Mouse (Mus musculus): Measurements from ENCODE around the gene Bnip1.

The Bnip1 gene

GRCm38 (mm10) chr17:26780750-26781571, at the start of gene Bnip1:
Bnip1 (plus strand) TSS chr17:26781066.
- DNase-seq (ENCODE audit: low spot score): peak; percentile 75

DNA sequence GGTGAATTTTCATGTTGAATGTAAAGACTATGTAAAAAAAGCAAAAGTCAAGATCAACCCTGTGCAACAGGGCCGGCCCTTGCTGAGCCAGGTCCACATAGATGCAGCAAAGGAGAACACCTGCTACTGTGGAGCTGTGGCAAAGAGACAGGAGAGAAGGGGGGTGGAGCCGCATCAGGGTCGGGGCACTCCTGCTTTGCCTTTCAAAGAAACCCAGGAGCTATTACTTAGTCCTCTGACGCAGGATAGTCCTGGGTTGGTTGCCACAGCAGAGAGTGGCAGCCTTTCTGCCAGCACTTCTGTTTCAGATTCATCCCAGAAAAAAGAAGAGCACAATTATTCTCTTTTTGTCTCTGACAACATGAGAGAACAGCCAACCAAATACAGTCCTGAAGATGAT, 38.3 kb upstream of the Bnip1 start:
- no peak for DNase-seq (ENCODE audit: low spot score)

DNA sequence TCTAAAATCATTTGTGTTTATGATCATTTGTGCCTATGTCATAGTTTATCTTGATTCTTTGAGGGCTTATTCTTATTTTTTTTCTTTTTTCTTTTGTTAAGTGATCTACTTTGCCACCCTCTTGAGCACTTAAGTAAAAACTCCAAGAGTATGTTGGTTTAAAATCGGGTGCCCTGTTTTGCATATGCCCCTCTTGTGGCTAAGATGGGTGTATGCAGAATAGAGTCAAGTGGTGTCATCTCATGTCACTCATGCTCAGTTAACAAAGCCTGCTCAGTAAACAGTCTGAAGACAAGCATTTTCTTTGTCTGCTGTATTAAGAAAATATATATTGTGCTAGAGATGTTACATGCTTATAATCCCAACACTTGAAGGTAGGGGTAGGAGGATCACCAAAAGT, 37.6 kb upstream of the Bnip1 start:
- no peak for DNase-seq (ENCODE audit: low spot score)

GRCm38 (mm10) chr17:26749975-26750374, 30.9 kb upstream of the Bnip1 start:
- DNase-seq (ENCODE audit: low spot score): no peak

- DNase-seq (ENCODE audit: low spot score): no peak
Measured at GRCm38 (mm10) chr17:26752297-26752696, 28.6 kb upstream of the Bnip1 start.

GRCm38 (mm10) chr17:26753476-26753875, 27.4 kb upstream of the Bnip1 start:
- peak; percentile 18 for DNase-seq (ENCODE audit: low spot score)

DNA sequence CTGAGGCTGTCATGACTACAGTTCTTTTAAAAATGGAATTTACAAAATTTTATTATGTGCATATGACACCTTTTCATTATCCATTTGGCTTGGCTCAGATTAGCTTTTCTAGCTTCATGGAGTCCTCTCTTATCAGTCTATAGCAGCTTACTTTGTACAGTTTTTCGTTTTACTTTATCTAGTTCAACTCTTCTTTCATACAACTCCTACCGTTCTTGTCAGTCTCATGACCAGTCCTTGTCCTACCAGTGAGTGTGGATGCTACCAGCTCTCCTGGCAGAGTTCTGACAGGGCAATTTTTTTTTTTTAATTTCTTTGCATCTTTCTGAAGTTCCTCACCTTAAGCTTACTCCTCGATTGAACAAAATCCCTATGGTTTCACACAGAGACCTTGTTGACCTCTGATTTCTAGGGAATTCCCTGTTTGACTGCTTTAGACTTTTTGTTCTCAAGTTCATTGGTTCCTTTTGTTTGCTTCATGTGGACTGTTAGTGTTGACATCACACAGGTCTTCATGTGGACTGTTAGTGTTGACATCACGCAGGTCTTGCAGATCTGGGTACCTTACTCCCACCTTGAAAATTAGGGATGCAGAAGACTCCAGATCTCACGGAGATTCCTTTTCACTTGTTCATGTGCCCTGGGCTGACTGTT, 13.6 kb upstream of the Bnip1 start:
- DNase-seq (ENCODE audit: low spot score): no peak

DNA sequence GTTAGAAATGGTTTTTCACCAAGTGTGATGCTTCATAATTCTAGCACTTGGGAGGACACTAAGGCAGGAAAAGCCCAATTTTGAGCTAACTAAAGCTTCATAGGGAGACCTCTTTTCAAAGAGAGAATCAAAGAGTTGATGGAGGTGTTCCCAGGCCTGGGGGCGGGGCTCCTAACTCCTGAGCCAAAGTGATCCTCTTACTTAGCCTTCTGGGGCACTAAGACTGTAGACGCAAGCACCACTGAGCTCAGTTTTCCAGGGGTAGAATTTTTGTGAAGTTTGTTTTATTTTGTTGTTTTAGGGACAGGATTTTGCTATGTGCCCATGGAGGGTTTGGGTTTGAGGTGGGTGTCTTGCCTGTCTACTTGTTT, 13.1 kb upstream of the Bnip1 start:
- DNase-seq (ENCODE audit: low spot score): no peak

GRCm38 (mm10) chr17:26776211-26776610, 4.7 kb upstream of the Bnip1 start:
- no peak for DNase-seq (ENCODE audit: low spot score)

DNA sequence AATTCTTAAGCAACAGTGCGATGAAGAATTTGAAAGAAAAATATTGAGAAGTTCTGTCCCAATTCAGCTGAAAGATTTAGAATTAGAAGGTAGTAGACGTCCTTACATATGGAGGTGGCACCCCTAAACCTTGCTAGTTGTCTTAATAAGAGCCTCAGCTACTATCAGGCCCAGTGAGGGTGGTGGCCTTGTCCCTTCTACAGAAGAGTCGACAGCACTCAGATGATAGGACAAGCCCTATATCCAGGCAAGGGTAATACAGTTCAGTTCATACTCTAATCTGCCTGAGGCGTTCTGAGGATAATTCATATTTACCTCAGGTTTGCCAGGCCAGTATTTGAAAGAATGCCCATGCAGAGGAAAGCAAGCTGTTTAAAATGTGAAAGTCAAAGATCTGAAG, 2.9 kb upstream of the Bnip1 start:
- DNase-seq (ENCODE audit: low spot score): no peak

GRCm38 (mm10) chr17:26778430-26779100, 2.3 kb upstream of the Bnip1 start:
- no peak for DNase-seq (ENCODE audit: low spot score)

GRCm38 (mm10) chr17:26779471-26779870, 1.4 kb upstream of the Bnip1 start:
- DNase-seq (ENCODE audit: low spot score): no peak

DNA sequence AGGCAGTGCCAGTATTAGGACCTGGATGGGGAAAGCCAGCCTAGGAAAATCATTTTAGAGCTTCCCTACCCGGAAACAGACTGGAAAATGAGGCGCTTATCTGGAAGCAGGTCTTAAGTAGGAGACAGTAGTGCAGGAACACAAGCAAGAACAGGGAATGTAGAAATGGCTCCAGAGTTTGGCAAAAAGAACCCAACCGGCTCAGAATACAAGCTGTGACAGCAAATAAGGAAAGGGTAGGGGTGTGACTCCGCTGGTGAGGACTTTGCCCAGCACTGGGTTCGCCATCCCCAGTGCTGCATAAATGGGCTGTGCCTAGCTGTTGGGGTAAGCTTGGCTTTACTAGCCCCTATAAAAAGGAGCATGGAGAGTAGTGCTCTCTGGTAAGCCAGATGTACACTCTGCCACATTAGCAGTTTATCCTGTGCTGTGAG, 761 bp downstream of the Bnip1 start:
- DNase-seq (ENCODE audit: low spot score): no peak

- no peak for DNase-seq (ENCODE audit: low spot score)
Measured at GRCm38 (mm10) chr17:26784525-26784924, 3.7 kb downstream of the Bnip1 start.

GRCm38 (mm10) chr17:26786586-26786985, 5.7 kb downstream of the Bnip1 start:
- no peak for DNase-seq (ENCODE audit: low spot score)

DNA sequence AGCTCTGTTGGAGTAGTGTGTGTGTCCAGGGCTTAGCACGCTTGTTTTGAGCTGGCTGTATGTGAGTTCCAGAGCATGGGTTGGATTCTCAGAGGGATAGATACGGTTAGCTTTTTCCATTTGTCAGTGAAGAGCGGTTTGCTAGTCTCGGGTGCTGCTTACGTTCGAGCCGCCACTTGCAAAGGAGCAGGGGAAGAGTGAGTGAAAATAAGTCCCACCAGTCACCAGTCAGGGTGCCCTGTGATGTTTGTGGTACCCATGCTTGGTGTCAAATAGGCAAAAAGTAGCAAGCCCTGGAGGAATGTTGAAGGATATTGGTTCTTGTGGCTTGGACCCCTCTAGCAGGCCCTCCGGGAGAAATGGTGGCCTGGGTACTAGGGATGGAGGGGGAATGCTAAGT, 8.1 kb downstream of the Bnip1 start:
- DNase-seq (ENCODE audit: low spot score): no peak

GRCm38 (mm10) chr17:26789460-26790268, 8.8 kb downstream of the Bnip1 start:
- DNase-seq (ENCODE audit: low spot score): no peak

- no peak for DNase-seq (ENCODE audit: low spot score)
Measured at GRCm38 (mm10) chr17:26790269-26791214, 9.7 kb downstream of the Bnip1 start.

DNA sequence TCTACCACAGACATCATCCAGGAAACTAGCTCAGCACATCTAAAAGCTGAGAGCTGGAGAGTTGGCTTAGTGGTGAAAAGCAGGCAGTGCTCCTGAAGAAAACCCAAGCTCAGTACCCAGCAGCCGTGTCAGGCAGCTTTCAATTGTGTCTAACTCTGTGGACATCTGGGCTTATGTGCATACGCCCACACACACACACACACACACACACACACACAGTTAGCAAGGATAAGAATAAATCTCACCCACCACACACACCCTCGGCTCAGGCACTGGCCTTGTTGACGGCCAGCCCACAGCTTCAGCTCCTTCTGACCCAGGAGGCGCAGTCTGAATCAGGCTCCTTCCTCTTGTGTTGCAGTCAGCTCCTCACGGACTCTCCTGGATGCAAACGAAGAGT, 10.7 kb downstream of the Bnip1 start:
- no peak for DNase-seq (ENCODE audit: low spot score)

DNA sequence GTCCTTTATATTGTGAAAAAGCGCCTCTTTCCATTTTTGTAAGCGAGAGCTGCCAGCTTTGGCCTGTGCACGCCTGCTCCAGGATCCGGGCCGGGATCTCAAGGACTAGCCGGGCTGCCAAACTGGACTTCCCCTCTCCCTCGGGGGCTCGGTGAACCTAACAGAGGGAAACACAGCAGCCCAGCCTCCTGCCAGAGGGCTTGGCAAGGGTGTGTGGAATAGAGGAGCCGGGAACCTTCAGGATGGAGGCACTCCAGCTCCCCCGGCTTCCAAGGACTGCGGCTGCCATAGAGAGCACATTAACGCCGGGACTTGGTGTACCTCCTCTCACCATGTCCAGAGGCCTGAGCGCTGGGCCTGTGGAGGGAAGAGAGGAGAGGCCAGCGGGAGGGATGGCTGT, 11.2 kb downstream of the Bnip1 start:
- DNase-seq (ENCODE audit: low spot score): no peak

Data from lung, postnatal 25 days (tissue).